Mouse (Mus musculus) lung, adult 10 weeks (tissue): Measurements from ENCODE around the gene Errfi1. TPM values are rescaled to one million over a fixed set of nuclear protein-coding genes. Genes with fewer than 3 reads are reported as not detected.

Experiments used
- polyA plus RNA-seq: library from polyadenylated mRNA; stranded (reverse); fragments of 350-450 nt; fragmentation: Illumina TruSeq; extraction: RNeasy Lipid Tissue Mini Kit (QIAGEN cat#74804); gene quantifications from one replicate; pipeline ENCODE4 v1.2.3, GENCODE M21; 2014; ENCODE audit warnings: low read depth, low replicate concordance; ENCODE audit not compliant: insufficient read depth

The Errfi1 gene
- 58.7 TPM for polyA plus RNA-seq

GRCm38 (mm10) chr4:150853680-150854461 is at the start of gene Errfi1:
Errfi1 (plus strand) TSS chr4:150853919.

GRCm38 (mm10) chr4:150914290-150914733 is 60.6 kb downstream of the Errfi1 start, which contains the start of the genes Park7 and Tnfrsf9:
Park7 (minus strand) TSS chr4:150914437.
Tnfrsf9 (plus strand) TSS chr4:150914562.

Other genes with a start within 250 kb of the Errfi1 start
- gene Slc45a1, start 201.7 kb upstream of the Errfi1 start, polyA plus RNA-seq: not detected
- gene Park7, start 60.5 kb downstream of the Errfi1 start, polyA plus RNA-seq: 185 TPM
- 0.81 TPM for gene Tnfrsf9, start 60.6 kb downstream of the Errfi1 start, polyA plus RNA-seq
- not detected for gene Uts2, start 143.2 kb downstream of the Errfi1 start, polyA plus RNA-seq
- 3.8 TPM for gene Per3, start 190.7 kb downstream of the Errfi1 start, polyA plus RNA-seq
- gene Vamp3, start 204.0 kb downstream of the Errfi1 start, polyA plus RNA-seq: 85.7 TPM
- gene Gm13090, start 235.7 kb downstream of the Errfi1 start, polyA plus RNA-seq: not detected